ENCODE assay signal across 8 mouse cellular contexts in genomic region chr7:87925956-87926355, GRCm38 (mm10).
DNase-seq lines count a peak whose midpoint lies in the region; ATAC-seq and TF ChIP-seq lines count a peak whose summit lies in the region.
"Had no signal": no experiment of that assay in that cellular context is flagged by ENCODE, and none has a peak within 500 bp of the region (broad histone marks: within the 10 kb centered on the region; RNA-seq: fewer than 3 reads in every experiment).

No protein-coding gene starts in this region.

- TF ChIP-seq CTCF in brain, embryonic 14.5 days (IDR thresholded peaks at IDR 0.05; ENCODE audit: borderline replicate concordance, extremely low read depth, insufficient read depth, insufficient read length), result no peak

- no peak for TF ChIP-seq POLR2A in brain, embryonic 14.5 days (IDR thresholded peaks at IDR 0.05; ENCODE audit: borderline replicate concordance, extremely low read depth, insufficient read depth, insufficient read length, poor library complexity, severe bottlenecking)

- H3K9me3 ChIP-seq in kidney, embryonic 16.5 days (ENCODE audit: low read length), result no peaks in the 10 kb centered on the region
- H3K9me3 ChIP-seq: intestine, embryonic 15.5 days had no signal

- no peak overlapping the region for H3K27ac ChIP-seq in kidney, embryonic 16.5 days (ENCODE audit: low read length)
- H3K27ac ChIP-seq: intestine, embryonic 15.5 days had no signal

- ATAC-seq in kidney, embryonic 16.5 days (ENCODE audit: low FRiP score, low TSS enrichment), result no peak
- ATAC-seq: intestine, embryonic 15.5 days had no signal

- 68% methylated on average over 5 of the region's 5 CpGs for WGBS in kidney, embryonic 16.5 days

- H3K27me3 ChIP-seq in kidney, embryonic 16.5 days (ENCODE audit: insufficient read depth, low read length), result no peaks in the 10 kb centered on the region
- H3K27me3 ChIP-seq: intestine, embryonic 15.5 days had no signal

- no peaks in the 10 kb centered on the region for H3K4me1 ChIP-seq in kidney, embryonic 16.5 days (ENCODE audit: insufficient read depth, low read length)
- H3K4me1 ChIP-seq: intestine, embryonic 15.5 days had no signal

- peak; percentile 89 for DNase-seq in Muller cell, postnatal 12 days (ENCODE audit: inconsistent ontology term)
- peak; percentile 91 for DNase-seq in brain, embryonic 14.5 days (ENCODE audit: low read depth)
- peak; percentile 33 to 71 for DNase-seq in frontal cortex, adult 2 months (ENCODE audit: extremely low spot score in 1 of 2, low spot score in 1 of 2)
- DNase-seq in left cerebral cortex, adult 8-10 months (ENCODE audit: low spot score in 2 of 2), result peak; percentile 26 to 63
- DNase-seq in kidney, adult 11 months, result no peak
- no peak for DNase-seq in liver

- H3K36me3 ChIP-seq in kidney, embryonic 16.5 days (ENCODE audit: insufficient read depth, low read length), result no peaks in the 10 kb centered on the region
- H3K36me3 ChIP-seq: intestine, embryonic 15.5 days had no signal

- H3K4me3 ChIP-seq in kidney, embryonic 16.5 days (ENCODE audit: low read length), result no peak overlapping the region
- H3K4me3 ChIP-seq: intestine, embryonic 15.5 days had no signal

- no peak overlapping the region for H3K9ac ChIP-seq in kidney, embryonic 16.5 days (replicated peaks; ENCODE audit: low read length)
- H3K9ac ChIP-seq: intestine, embryonic 15.5 days had no signal

- H3K4me2 ChIP-seq in kidney, embryonic 16.5 days (replicated peaks; ENCODE audit: low read depth, low read length), result no peak overlapping the region
- H3K4me2 ChIP-seq: intestine, embryonic 15.5 days had no signal

Comparison
In these comparisons a context has a peak if more than half of its experiments do, and no peak if none do; other contexts are left out.
1. DNase-seq: peak in Muller cell, postnatal 12 days (single experiment), brain, embryonic 14.5 days (single experiment), frontal cortex, adult 2 months (2 of 2) and left cerebral cortex, adult 8-10 months (2 of 2); none in kidney, adult 11 months (single experiment) and liver (single experiment).